Mouse (Mus musculus): Measurements from ENCODE around the gene Gpr182.
"Not testable (repeated sequence)": the region's sequence is repeated elsewhere in the genome, so short reads cannot be mapped to it uniquely, and the experiment has no call there.

The Gpr182 gene

GRCm38 (mm10) chr10:127751548-127751947 is at the start of gene Gpr182:
Gene Gpr182, minus strand, starts transcription at chr10:127751732.
- DNase-seq, result peak; percentile 36 to 70

- DNase-seq, result no peak
Measured at GRCm38 (mm10) chr10:127800891-127801290, 49.4 kb upstream of the Gpr182 start, which contains the start of gene Rdh16. Gene Rdh16, plus strand, starts transcription at chr10:127801152.

GRCm38 (mm10) chr10:127799295-127799694 is 47.8 kb upstream of the Gpr182 start:
- no peak for DNase-seq

- DNase-seq, result not testable (repeated sequence)
Measured at GRCm38 (mm10) chr10:127785411-127785810, 33.9 kb upstream of the Gpr182 start.

- DNase-seq, result not testable (repeated sequence)
Measured at GRCm38 (mm10) chr10:127782321-127782720, 30.8 kb upstream of the Gpr182 start.

GRCm38 (mm10) chr10:127776011-127776410 is 24.5 kb upstream of the Gpr182 start, which contains the start of gene Rdh9:
Gene Rdh9, plus strand, starts transcription at chr10:127776386.
- DNase-seq, result no peak

GRCm38 (mm10) chr10:127766564-127766963 is 15.0 kb upstream of the Gpr182 start:
- no peak for DNase-seq

GRCm38 (mm10) chr10:127763914-127764680 is 12.6 kb upstream of the Gpr182 start:
- DNase-seq, result no peak

- not testable (repeated sequence) for DNase-seq
Measured at GRCm38 (mm10) chr10:127762926-127763325, 11.4 kb upstream of the Gpr182 start.

- DNase-seq, result peak in 1 of 2 experiments; percentile 12
Measured at GRCm38 (mm10) chr10:127759181-127760110, 7.9 kb upstream of the Gpr182 start, which contains the start of the genes Rdh1 and Rdh16f1. Gene Rdh1, plus strand, starts transcription at chr10:127759721. Gene Rdh16f1, plus strand, starts transcription at chr10:127759787.

- DNase-seq, result peak; percentile 61 to 69
Measured at GRCm38 (mm10) chr10:127755770-127756468, 4.4 kb upstream of the Gpr182 start.

GRCm38 (mm10) chr10:127755246-127755645 is 3.7 kb upstream of the Gpr182 start:
- DNase-seq, result no peak

- DNase-seq, result peak; percentile 57 to 82
Measured at GRCm38 (mm10) chr10:127754566-127755166, 3.1 kb upstream of the Gpr182 start.

GRCm38 (mm10) chr10:127750136-127750777 is 1.3 kb downstream of the Gpr182 start:
- no peak for DNase-seq

- peak; percentile 43 to 76 for DNase-seq
Measured at GRCm38 (mm10) chr10:127748847-127749612, 2.5 kb downstream of the Gpr182 start.

GRCm38 (mm10) chr10:127747254-127747653 is 4.3 kb downstream of the Gpr182 start:
- DNase-seq, result no peak

- no peak for DNase-seq
Measured at GRCm38 (mm10) chr10:127745886-127746285, 5.6 kb downstream of the Gpr182 start.

GRCm38 (mm10) chr10:127744661-127745060 is 6.9 kb downstream of the Gpr182 start:
- DNase-seq, result peak; percentile 52 to 69

GRCm38 (mm10) chr10:127739661-127740161 is 11.8 kb downstream of the Gpr182 start:
- DNase-seq, result no peak

- peak; percentile 87 to 91 for DNase-seq
Measured at GRCm38 (mm10) chr10:127739083-127739660, 12.4 kb downstream of the Gpr182 start, which contains the start of gene Zbtb39. Gene Zbtb39, plus strand, starts transcription at chr10:127739538.

Measured in lung, postnatal 4 days (tissue).